Mouse (Mus musculus) intestine, embryonic 14.5 days (tissue): Measurements from ENCODE around the gene Gm5148. TPM values are rescaled to one million over a fixed set of nuclear protein-coding genes. Genes with fewer than 3 reads are reported as not detected.
A peak's percentile ranks its signal among the peaks of the same experiment; 100 is the strongest.

Experiments
- ATAC-seq: fragments of 200-750 bp; cut with Nextera tagmentation; replicated peaks from 2 replicates; pipeline ENCODE4 v1.8.0; 2017; ENCODE audit warnings: low read depth, moderate number of reproducible peaks, moderate TSS enrichment, moderate library complexity; ENCODE audit not compliant: low FRiP score, low TSS enrichment
- DNase-seq: peaks from one replicate; pipeline ENCODE4 v3.0.0-alpha.2; 2018; ENCODE audit warnings: low spot score
- H3K27ac ChIP-seq: fragments of 300-500 bp; sonication (generic); 2 replicates; pipeline ENCODE4 v1.5.1; 2014; ENCODE audit warnings: low read depth, mild to moderate bottlenecking, control low read depth
- H3K27me3 ChIP-seq: fragments of 300-500 bp; sonication (generic); replicated peaks from 2 replicates; pipeline ENCODE4 v1.6.1; 2014; ENCODE audit warnings: low read length, control low read depth; ENCODE audit not compliant: control insufficient read depth, insufficient read depth
- H3K36me3 ChIP-seq: fragments of 300-500 bp; sonication (generic); 2 replicates; pipeline ENCODE4 v1.6.1; 2014; ENCODE audit warnings: low read length, control low read depth; ENCODE audit not compliant: control insufficient read depth, insufficient read depth
- H3K4me1 ChIP-seq: fragments of 300-500 bp; sonication (generic); replicated peaks from 2 replicates; pipeline ENCODE4 v1.6.1; 2014; ENCODE audit warnings: low read length, control low read depth, mixed read lengths; ENCODE audit not compliant: control insufficient read depth, insufficient read depth
- H3K4me2 ChIP-seq: fragments of 300-500 bp; sonication (generic); 2 replicates; pipeline ENCODE4 v1.6.1; 2014; ENCODE audit warnings: low read length
- H3K4me3 ChIP-seq: fragments of 300-500 bp; sonication (generic); 2 replicates; pipeline ENCODE4 v1.5.1; 2014; ENCODE audit warnings: low read depth, low read length, control low read depth, mixed read lengths
- H3K9ac ChIP-seq: fragments of 300-500 bp; sonication (generic); 2 replicates; pipeline ENCODE4 v1.6.1; 2014; ENCODE audit warnings: mild to moderate bottlenecking, low read length
- H3K9me3 ChIP-seq: fragments of 300-500 bp; sonication (generic); 2 replicates; pipeline ENCODE4 v1.6.1; 2016; ENCODE audit warnings: low read length, control low read depth; ENCODE audit not compliant: control insufficient read depth
- WGBS: fragments of 180-500 bp; shearing (Covaris S2); extraction: QIAGEN DNeasy Blood & Tissue Kit; methylation state at CpG from one replicate; pipeline ENCODE4 v1.1.7; 2014; 5-methylcytosine and 5-hydroxymethylcytosine counted together
- polyA plus RNA-seq: library from polyadenylated mRNA; unstranded; fragments of >200 nt; fragmentation: Nextera tagmentation; extraction: Ambion mirVana; gene quantifications from 2 replicates; pipeline ENCODE4 v1.2.1, GENCODE M21; 2014

Gm5148 gene
- polyA plus RNA-seq, result 5.2 and 6.0 TPM in 2 replicates

DNA sequence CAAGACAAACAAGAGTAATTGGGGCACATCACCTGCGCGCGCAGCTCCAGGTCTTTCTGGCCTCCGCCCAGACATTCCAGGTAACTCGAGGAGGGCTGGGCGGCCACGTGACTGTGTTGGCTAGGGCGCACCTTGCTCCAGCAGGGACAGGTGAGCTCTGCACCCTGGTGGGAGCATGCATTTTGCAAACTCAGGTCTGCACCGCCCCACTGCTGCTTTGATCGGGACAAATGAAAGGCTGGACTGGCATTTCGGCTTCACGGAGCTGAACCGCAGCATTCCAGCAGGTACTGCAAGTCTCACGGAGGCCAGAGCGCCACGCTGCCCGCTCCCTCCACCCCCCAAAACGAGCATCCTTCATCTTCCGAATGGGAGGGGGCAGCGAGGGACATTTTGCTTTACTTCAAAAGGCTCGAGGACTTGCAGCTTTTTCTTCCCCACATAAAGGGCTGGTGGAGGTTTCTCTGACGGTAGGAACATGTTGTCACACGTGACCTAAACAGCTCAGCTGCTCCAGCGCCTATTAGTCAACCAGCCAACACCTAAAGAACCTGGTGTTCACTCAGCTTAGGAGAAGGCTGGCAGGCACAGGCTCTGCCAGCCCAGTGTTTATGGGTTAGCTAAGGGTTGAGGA, at the start of gene Gm5148:
TSS of gene Gm5148 (minus strand) at position 320 of the 634 bp plus-strand sequence.
- 4% methylated on average over 24 of the region's 24 CpGs for WGBS
- H3K4me3 ChIP-seq, result peak within 1 kb of the TSS; percentile 29
- H3K4me1 ChIP-seq, result peaks cover 38% of the 10 kb centered on the region
- H3K9ac ChIP-seq, result peak within 1 kb of the TSS; percentile 25; the same call in 1 of the 2 replicates
- H3K27me3 ChIP-seq, result no peaks in the 10 kb centered on the region
- ATAC-seq, result peak; percentile 92
- no peaks in the 10 kb centered on the region for H3K36me3 ChIP-seq
- H3K4me2 ChIP-seq, result peak within 1 kb of the TSS; percentile 48
- DNase-seq, result peak; percentile 89
- no peaks in the 10 kb centered on the region for H3K9me3 ChIP-seq
- H3K27ac ChIP-seq, result peak within 1 kb of the TSS; percentile 84

DNA sequence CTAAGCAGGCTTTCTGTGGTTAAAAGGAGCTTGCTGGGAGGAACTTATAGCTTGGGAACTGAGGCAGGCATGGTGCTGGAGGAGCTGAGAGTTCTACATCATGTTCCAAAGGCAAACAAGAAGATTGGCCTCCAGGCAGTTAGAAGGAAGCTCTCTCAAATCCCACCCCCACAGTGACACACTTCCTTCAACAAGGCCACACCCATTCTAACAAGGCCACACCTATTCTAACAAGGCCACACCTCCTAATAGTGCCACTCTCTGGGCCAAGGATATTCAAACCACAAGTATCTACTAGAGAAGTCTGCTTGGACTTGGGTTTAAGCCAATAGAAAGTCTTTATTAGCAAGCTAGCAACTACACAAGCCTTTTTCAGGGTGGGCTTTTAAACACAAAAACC, 46.7 kb upstream of the Gm5148 start:
- no peak for ATAC-seq
- no peaks in the 10 kb centered on the region for H3K9me3 ChIP-seq
- no peaks in the 10 kb centered on the region for H3K27me3 ChIP-seq
- no peak overlapping the region for H3K4me3 ChIP-seq
- H3K4me2 ChIP-seq, result no peak overlapping the region
- peaks cover 42% of the 10 kb centered on the region for H3K4me1 ChIP-seq
- no peaks in the 10 kb centered on the region for H3K36me3 ChIP-seq
- DNase-seq, result no peak
- no peak overlapping the region for H3K27ac ChIP-seq
- H3K9ac ChIP-seq, result no peak overlapping the region

DNA sequence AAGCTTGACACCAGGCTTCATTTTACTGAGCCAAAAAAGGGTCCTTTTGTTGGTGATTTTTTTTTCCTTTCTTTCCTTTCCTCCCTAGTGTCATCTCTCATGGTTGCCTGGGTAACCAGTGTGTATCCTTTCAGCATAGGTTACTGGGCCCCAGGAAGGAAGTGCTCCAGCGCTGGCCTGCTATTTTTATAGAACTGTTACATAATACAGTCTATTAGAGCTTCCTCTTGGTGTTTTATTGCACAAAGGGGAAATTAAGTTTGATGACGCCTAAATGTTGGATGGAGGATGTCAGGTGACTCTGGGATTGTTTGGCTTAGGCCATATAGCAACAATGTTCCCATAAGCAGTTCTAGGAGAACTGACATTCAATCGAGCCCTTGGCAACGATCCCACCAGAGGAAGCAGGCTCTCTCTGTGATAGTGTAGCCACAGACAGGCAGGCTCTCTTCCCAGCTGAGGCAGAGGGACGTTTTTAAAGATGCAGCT, 45.0 kb upstream of the Gm5148 start:
- H3K4me3 ChIP-seq, result no peak overlapping the region
- peak overlapping the region; percentile 25; the same call in 1 of the 2 replicates for H3K4me2 ChIP-seq
- no peaks in the 10 kb centered on the region for H3K9me3 ChIP-seq
- DNase-seq (peak; percentile 74), ATAC-seq (peak; percentile 79)
- 12% methylated on average over 5 of the region's 5 CpGs for WGBS
- no peaks in the 10 kb centered on the region for H3K36me3 ChIP-seq
- H3K27me3 ChIP-seq, result no peaks in the 10 kb centered on the region
- 0 out of 2 replicates have a peak overlapping the region, but pooled peaks have one; percentile 13 for H3K9ac ChIP-seq
- peak overlapping the region; percentile 87 for H3K27ac ChIP-seq
- peaks cover 42% of the 10 kb centered on the region for H3K4me1 ChIP-seq

DNA sequence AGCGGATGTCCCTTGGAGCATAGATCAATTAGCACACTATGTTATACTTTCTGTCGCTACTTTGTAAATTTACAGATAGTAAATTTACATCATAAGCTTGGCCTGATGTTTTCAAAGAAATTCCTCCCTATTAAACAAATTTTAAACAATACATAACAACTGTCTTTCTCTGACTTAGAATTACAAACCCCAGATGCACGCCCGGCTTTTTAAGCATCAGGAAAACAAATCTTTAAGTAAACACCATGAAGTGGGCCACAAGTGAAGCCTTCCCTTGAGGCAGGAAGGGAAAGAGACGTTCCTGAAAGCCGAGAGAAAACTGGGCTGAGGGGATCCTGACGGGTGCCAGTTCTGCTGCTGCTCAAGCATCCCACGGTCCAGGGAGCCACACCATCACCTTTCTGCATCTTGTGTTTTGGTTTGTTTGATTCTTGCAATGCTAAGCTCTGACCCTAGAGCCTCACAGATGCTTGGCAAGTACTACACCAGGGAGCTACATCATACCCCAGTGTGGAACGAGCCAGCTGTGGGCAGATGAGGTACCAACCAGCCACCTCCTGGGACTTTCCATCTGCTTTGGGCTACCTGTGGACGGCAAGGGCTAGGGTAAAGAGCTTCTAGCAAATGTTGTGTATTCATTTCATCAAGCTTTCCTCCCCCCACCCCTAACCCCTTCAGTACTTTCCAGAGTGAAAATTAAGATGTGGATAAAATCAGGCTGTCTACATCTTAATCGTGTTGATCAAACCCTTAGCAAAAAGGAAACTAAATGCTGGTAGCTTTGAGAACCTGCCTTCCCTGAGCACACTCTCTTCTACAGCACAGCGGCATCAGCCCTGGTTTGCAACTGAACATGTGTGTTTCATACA, 43.1 kb upstream of the Gm5148 start:
- Histone ChIP-seq H3K4me1 (peaks cover 42% of the 10 kb centered on the region), H3K27ac (peak overlapping the region; percentile 85), H3K36me3 (no peaks in the 10 kb centered on the region), H3K27me3 (no peaks in the 10 kb centered on the region), H3K9ac (no peak overlapping the region), H3K4me2 (no peak overlapping the region; the same call in 1 of the 2 replicates), H3K9me3 (no peaks in the 10 kb centered on the region), H3K4me3 (no peak overlapping the region)
- DNase-seq, result no peak
- 33% methylated on average over 12 of the region's 12 CpGs for WGBS
- ATAC-seq, result no peak

GRCm38 (mm10) chr3:37766628-37767027, 42.3 kb upstream of the Gm5148 start:
- H3K4me2 ChIP-seq, result no peak overlapping the region; the same call in 1 of the 2 replicates
- no peak for DNase-seq
- no peaks in the 10 kb centered on the region for H3K27me3 ChIP-seq
- 0 out of 2 replicates have a peak overlapping the region, but pooled peaks have one; percentile 1 for H3K9ac ChIP-seq
- H3K9me3 ChIP-seq, result no peaks in the 10 kb centered on the region
- H3K4me3 ChIP-seq, result no peak overlapping the region
- peaks cover 42% of the 10 kb centered on the region for H3K4me1 ChIP-seq
- no peaks in the 10 kb centered on the region for H3K36me3 ChIP-seq
- 28% methylated on average over 4 of the region's 4 CpGs for WGBS
- ATAC-seq, result no peak
- peak overlapping the region; percentile 85 for H3K27ac ChIP-seq

- no peak overlapping the region for H3K9ac ChIP-seq
- no peaks in the 10 kb centered on the region for H3K9me3 ChIP-seq
- no peaks in the 10 kb centered on the region for H3K27me3 ChIP-seq
- DNase-seq, result no peak
- 0 out of 2 replicates have a peak overlapping the region, but pooled peaks have one; percentile 85 for H3K27ac ChIP-seq
- WGBS, result 56% methylated on average over 5 of the region's 5 CpGs
- H3K4me3 ChIP-seq, result no peak overlapping the region
- no peak for ATAC-seq
- no peak overlapping the region for H3K4me2 ChIP-seq
- H3K36me3 ChIP-seq, result no peaks in the 10 kb centered on the region
- peaks cover 42% of the 10 kb centered on the region for H3K4me1 ChIP-seq
Observed at GRCm38 (mm10) chr3:37765971-37766370, 41.7 kb upstream of the Gm5148 start.

- H3K9ac ChIP-seq, result no peak overlapping the region
- H3K27me3 ChIP-seq, result no peaks in the 10 kb centered on the region
- no peak overlapping the region for H3K27ac ChIP-seq
- H3K4me2 ChIP-seq, result no peak overlapping the region
- no peak overlapping the region for H3K4me3 ChIP-seq
- H3K4me1 ChIP-seq, result peaks cover 42% of the 10 kb centered on the region
- ATAC-seq (no peak), DNase-seq (no peak)
- no peaks in the 10 kb centered on the region for H3K36me3 ChIP-seq
- no peaks in the 10 kb centered on the region for H3K9me3 ChIP-seq
- 85% methylated on average over 3 of the region's 3 CpGs for WGBS
Observed at GRCm38 (mm10) chr3:37765275-37765674, 41.0 kb upstream of the Gm5148 start.

- H3K27me3 ChIP-seq, result no peaks in the 10 kb centered on the region
- no peak overlapping the region for H3K27ac ChIP-seq
- ATAC-seq (no peak), DNase-seq (no peak)
- H3K4me2 ChIP-seq, result no peak overlapping the region
- WGBS, result 92% methylated on average over 3 of the region's 3 CpGs
- H3K4me1 ChIP-seq, result peaks cover 23% of the 10 kb centered on the region
- H3K36me3 ChIP-seq, result no peaks in the 10 kb centered on the region
- H3K4me3 ChIP-seq, result no peak overlapping the region
- H3K9ac ChIP-seq, result no peak overlapping the region
- 0 out of 2 replicates have a peak, but pooled peaks cover 3% of the 10 kb centered on the region for H3K9me3 ChIP-seq
Observed at GRCm38 (mm10) chr3:37762303-37762702, 38.0 kb upstream of the Gm5148 start.
